ENCODE assay signal across 9 mouse cellular contexts in genomic region chr8:116980117-116980516, GRCm38 (mm10). TPM values are rescaled to one million over a fixed set of nuclear protein-coding genes. Genes with fewer than 3 reads are reported as not detected.
DNase-seq lines count a peak whose midpoint lies in the region; ATAC-seq and TF ChIP-seq lines count a peak whose summit lies in the region.
"Had no signal": no experiment of that assay in that cellular context is flagged by ENCODE, and none has a peak within 500 bp of the region (broad histone marks: within the 10 kb centered on the region; RNA-seq: fewer than 3 reads in every experiment).

No protein-coding gene starts in this region.

- TF ChIP-seq EP300 in stomach, postnatal 0 days (optimal IDR thresholded peaks at IDR 0.05) = no peak

- WGBS in stomach, postnatal 0 days = 24% methylated on average over 4 of the region's 4 CpGs

- DNase-seq in left cerebral cortex, adult 11 months (ENCODE audit: low spot score) = peak; percentile 23
- no peak for DNase-seq in left cerebral cortex, adult 8-10 months (ENCODE audit: low spot score in 2 of 2)
- DNase-seq in adipocyte (ENCODE audit: low spot score) = peak; percentile 89
- DNase-seq in embryo, embryonic 11.5 days (ENCODE audit: low read depth, low spot score) = peak; percentile 52
- peak; percentile 55 to 63 for DNase-seq in left cerebral cortex, postnatal 10 days (ENCODE audit: extremely low spot score in 1 of 2, low spot score in 2 of 2)
- peak; percentile 74 for DNase-seq in mesoderm, embryonic 11.5 days (ENCODE audit: low read depth, low spot score)
- peak; percentile 68 for DNase-seq in stomach, postnatal 0 days (ENCODE audit: low spot score)

- H3K27me3 ChIP-seq in stomach, postnatal 0 days (ENCODE audit: control insufficient read depth, insufficient read depth, low read length) = no peaks in the 10 kb centered on the region

- H3K4me2 ChIP-seq in stomach, postnatal 0 days (replicated peaks; ENCODE audit: low read depth) = no peak overlapping the region

- H3K27ac ChIP-seq in stomach, postnatal 0 days (replicated peaks) = no peak overlapping the region

- no peak overlapping the region for H3K4me3 ChIP-seq in stomach, postnatal 0 days (ENCODE audit: low read depth, low read length)
- H3K4me3 ChIP-seq: erythroblast, embryonic 14.5 days had no signal

- TF ChIP-seq CTCF in stomach, postnatal 0 days (IDR thresholded peaks at IDR 0.05; ENCODE audit: low read depth) = peak; percentile 86

- ATAC-seq in hematopoietic stem cell, adult 5-6 weeks (replicated peaks in 1 of 2; ENCODE audit: insufficient read depth in 1 of 2, low FRiP score in 2 of 2, low TSS enrichment in 1 of 2, low read depth in 1 of 2, poor library complexity in 2 of 2, severe bottlenecking in 2 of 2) = peak; percentile 36 to 48; a peak in 3 of 4 replicates
- ATAC-seq in stomach, postnatal 0 days (ENCODE audit: low FRiP score, low TSS enrichment) = no peak

- intact Hi-C loops in left cerebral cortex, postnatal 10 days (cut with DNase I) = no loop called here

- no peaks in the 10 kb centered on the region; the same call in 1 of the 2 replicates for H3K36me3 ChIP-seq in stomach, postnatal 0 days (ENCODE audit: control insufficient read depth, insufficient read depth, low read length)

- no peaks in the 10 kb centered on the region for H3K9me3 ChIP-seq in stomach, postnatal 0 days (ENCODE audit: control insufficient read depth, low read length)

- no peak overlapping the region for H3K9ac ChIP-seq in stomach, postnatal 0 days (ENCODE audit: low read length)

- 0 out of 2 replicates have a peak, but pooled peaks cover 2% of the 10 kb centered on the region for H3K4me1 ChIP-seq in stomach, postnatal 0 days (replicated peaks; ENCODE audit: control insufficient read depth, insufficient read depth)

RNA-seq across cellular contexts. Expression of gene 1700030J22Rik, which starts 1.4 kb away (rescaled TPM):
- total RNA-seq in left cerebral cortex, adult 8-10 months (2022) = 10 to 100 TPM; 10.7 to 11.9 (median 11.3) TPM
- total RNA-seq in hematopoietic stem cell, adult 5-6 weeks (2017) = 0.55 TPM in 1 of 2 replicates, not detected in the other
- total RNA-seq in left cerebral cortex, postnatal 10 days (2021) = 10 to 100 TPM; 11.3 to 12.5 TPM
- polyA plus RNA-seq in stomach, postnatal 0 days (2015; fragmentation: Nextera tagmentation; extraction: Ambion mirVana) = 0.45 and 0.56 TPM in 2 replicates

RNA-seq across cellular contexts. Expression of gene Gcsh, which starts 13.2 kb away (rescaled TPM):
- total RNA-seq in left cerebral cortex, adult 8-10 months (2022) = 10 to 100 TPM; 40.5 to 44.8 (median 42.6) TPM
- 67.4 and 72.6 TPM in 2 replicates for total RNA-seq in hematopoietic stem cell, adult 5-6 weeks (2017)
- total RNA-seq in left cerebral cortex, postnatal 10 days (2021) = 10 to 100 TPM; 43.3 to 43.7 TPM
- polyA plus RNA-seq in stomach, postnatal 0 days (2015; fragmentation: Nextera tagmentation; extraction: Ambion mirVana) = 87.5 and 89.3 TPM in 2 replicates

RNA-seq across cellular contexts. Expression of gene Atmin, which starts 36.9 kb away (rescaled TPM):
- total RNA-seq in left cerebral cortex, adult 8-10 months (2022) = 10 to 100 TPM; 66.7 to 75.1 (median 71.3) TPM
- 14.8 and 20.0 TPM in 2 replicates for total RNA-seq in hematopoietic stem cell, adult 5-6 weeks (2017)
- total RNA-seq in left cerebral cortex, postnatal 10 days (2021) = 10 to 100 TPM; 32.4 to 34.1 TPM
- polyA plus RNA-seq in stomach, postnatal 0 days (2015; fragmentation: Nextera tagmentation; extraction: Ambion mirVana) = 6.1 and 6.2 TPM in 2 replicates

RNA-seq across cellular contexts. Expression of gene Cenpn, which starts 58.6 kb away (rescaled TPM):
- total RNA-seq in left cerebral cortex, adult 8-10 months (2022) = 1 to 10 TPM; 1.7 to 3.6 (median 2.7) TPM
- total RNA-seq in hematopoietic stem cell, adult 5-6 weeks (2017) = 35.1 and 37.6 TPM in 2 replicates
- 1 to 10 TPM; 2.3 to 3.3 TPM for total RNA-seq in left cerebral cortex, postnatal 10 days (2021)
- polyA plus RNA-seq in stomach, postnatal 0 days (2015; fragmentation: Nextera tagmentation; extraction: Ambion mirVana) = 7.2 and 8.3 TPM in 2 replicates

RNA-seq across cellular contexts. Expression of gene Cmc2, which starts 58.9 kb away (rescaled TPM):
- total RNA-seq in left cerebral cortex, adult 8-10 months (2022) = 10 to 100 TPM; 12.9 to 18.6 (median 16.0) TPM
- 30.6 and 59.6 TPM in 2 replicates for total RNA-seq in hematopoietic stem cell, adult 5-6 weeks (2017)
- 10 to 100 TPM in 1 of 2 experiments, 1 to 10 TPM in 1; 10.0 to 11.3 TPM for total RNA-seq in left cerebral cortex, postnatal 10 days (2021)
- 43.2 and 47.7 TPM in 2 replicates for polyA plus RNA-seq in stomach, postnatal 0 days (2015; fragmentation: Nextera tagmentation; extraction: Ambion mirVana)

Comparison
In these comparisons a context has a peak if more than half of its experiments do, and no peak if none do; other contexts are left out.
1. DNase-seq: peak in left cerebral cortex, adult 11 months (single experiment), adipocyte (single experiment), embryo, embryonic 11.5 days (single experiment), left cerebral cortex, postnatal 10 days (2 of 2), mesoderm, embryonic 11.5 days (single experiment) and stomach, postnatal 0 days (single experiment); none in left cerebral cortex, adult 8-10 months (0 of 2).